Mouse (Mus musculus) thymus, postnatal 10 days (tissue): ENCODE measurements around the gene Zcchc13.

ENCODE experiments used
- DNase-seq, 2 experiments: peaks; one replicate each; pipeline ENCODE4 v3.0.0; 2021; ENCODE audit warnings: low spot score in 2 of 2

Zcchc13 gene

DNA sequence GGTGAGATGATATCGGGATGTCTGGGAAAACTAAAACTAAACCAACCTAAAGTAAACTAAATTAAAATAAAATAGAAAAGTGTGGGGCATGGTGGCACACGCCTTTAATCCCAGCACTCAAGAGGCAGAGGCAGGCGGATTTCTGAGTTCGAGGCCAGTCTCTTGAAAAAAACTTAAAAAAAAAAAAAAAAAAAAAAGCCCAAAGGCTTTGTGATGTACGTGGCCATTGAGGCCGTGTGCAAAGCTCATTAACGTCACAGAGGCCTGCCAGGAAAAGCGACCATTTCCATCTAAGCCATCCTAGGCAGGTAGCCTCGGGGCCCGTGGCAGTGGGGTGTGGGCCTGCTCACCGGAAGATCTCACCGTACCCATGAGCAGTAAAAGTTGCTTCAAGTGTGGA lies at the start of gene Zcchc13:
Gene Zcchc13 (plus strand): TSS at position 284 of the 400 bp plus-strand sequence.
- DNase-seq, result no peak

DNA sequence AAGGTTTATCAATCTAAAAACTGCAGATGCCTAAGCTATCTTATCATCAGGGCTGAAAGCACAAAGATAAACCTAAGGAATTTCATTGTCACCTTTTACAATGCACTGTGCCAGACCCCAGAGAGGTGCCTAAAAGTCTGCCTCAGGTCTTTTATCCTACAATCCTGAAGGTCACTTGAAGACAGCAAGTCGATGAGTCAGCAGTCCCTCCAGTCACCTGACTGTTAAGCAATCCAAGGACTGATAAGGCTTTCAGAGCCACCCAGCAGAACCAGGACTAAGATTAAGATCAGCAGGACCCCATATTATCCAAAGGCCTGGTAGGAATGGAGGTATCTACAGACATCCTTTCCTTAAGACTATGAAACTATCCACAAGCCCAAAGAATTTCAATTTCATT lies 46.1 kb upstream of the Zcchc13 start:
- no peak for DNase-seq

DNA sequence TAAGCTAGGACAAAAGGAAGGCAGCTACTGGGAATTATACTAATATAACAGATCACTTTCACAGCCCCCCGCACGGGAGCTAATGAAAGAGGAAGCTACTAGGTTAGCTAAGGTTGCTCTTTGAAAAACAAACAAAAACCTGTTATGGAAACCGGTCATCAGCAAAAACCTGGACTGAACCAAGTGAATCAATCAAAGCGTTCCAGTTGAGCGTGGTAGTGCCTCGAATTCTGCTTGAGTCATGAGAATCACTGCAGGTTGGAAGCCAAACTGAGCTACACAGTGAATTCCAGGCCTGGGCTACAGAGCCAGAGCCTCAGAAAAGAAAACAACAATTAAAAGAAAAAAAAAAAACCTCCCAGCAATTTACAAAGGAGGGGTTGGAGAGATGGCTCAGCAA lies 38.3 kb upstream of the Zcchc13 start:
- no peak for DNase-seq

DNA sequence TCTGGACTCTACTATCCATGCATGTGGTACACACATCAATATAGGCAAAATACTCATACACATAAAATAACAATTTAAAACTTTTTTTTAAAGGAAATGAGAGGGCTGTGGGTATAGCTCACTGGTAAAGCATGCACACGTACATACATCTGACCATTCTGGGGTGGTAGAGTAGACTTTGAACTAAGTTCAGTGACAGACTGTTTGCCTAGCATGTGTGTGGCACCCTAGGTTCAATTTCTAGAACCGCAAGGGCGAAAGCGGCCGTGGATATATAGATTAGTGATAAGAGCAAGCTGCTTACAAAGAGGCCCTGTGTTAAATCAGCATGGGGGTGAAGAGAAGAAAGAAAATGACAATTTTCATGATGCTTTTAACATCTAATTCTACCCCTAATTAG lies 27.8 kb upstream of the Zcchc13 start:
- DNase-seq, result no peak

DNA sequence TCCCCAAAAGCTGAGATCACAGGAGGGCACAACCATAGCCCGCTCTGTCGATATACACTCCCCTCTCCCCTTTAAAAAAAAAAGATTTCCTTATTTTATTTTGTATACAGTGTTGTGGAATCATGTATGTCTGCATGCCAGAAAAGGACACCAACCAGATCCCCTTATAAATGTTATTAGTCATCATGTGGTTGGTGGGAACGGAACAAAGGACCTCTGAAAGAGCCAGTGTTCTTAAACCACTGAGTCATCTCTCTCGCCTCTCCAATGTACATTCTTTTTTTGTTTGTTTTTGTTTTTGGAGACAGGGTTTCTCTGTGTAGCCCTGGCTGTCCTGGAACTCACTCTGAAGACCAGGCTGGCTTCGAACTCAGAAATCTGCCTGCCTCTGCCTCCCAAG lies 26.2 kb upstream of the Zcchc13 start:
- no peak for DNase-seq

DNA sequence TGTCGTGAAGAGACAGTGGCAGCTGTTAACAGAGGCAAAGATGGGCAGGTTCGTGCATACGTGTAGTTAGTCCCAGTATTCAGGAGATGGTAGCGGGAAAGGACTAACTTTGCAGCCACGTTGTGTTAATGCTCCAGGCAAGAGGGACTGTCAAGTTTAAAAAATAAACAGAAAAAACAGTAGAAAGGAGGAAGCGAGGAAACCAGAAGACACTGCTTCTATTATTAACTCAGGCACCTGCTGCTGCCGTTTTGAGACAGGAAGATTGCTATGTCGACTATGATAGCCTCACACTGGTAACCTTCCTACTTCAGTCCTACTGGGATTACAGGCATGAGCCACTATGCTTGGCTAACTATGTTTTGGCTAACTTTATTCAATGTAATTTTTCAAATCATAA lies 24.9 kb upstream of the Zcchc13 start:
- DNase-seq, result no peak

DNA sequence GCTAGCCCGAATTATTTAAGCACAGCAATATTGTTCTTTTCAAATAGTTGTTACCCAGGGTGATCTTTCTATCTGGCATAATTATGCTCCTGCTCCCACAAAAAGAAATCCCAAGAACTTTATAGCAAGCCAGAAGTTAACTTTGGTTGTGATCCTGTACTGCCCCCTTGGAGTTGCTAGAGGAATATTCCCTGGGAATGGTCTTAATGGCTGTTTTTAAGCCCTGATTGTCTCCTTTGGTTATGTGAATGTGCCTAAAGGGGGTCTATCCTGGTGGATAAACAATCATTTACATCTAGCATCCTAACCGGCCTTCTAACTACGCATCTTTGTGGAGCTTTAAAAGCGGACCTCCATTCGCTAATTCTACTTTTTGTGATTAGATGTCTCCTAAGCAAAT lies 20.0 kb upstream of the Zcchc13 start:
- no peak for DNase-seq

DNA sequence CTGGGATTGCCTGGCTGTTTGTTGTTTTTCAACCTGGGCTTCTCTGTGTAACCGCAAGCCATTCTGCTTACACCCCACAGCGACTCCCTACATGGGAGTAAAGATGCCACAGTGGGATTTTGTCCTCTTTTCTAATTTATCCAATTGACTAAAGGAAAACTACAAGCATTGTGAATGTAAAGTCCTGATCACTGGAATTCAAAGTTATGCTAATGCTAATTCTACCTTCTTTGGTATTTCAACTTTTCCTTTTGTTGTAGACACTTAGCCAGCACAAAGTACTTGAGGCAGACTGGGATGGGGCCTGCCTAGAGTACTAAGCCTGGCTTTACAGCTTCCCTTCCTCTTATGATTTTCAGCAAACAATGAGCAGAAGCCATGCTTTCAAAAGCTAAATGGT lies 18.9 kb upstream of the Zcchc13 start:
- no peak for DNase-seq

DNA sequence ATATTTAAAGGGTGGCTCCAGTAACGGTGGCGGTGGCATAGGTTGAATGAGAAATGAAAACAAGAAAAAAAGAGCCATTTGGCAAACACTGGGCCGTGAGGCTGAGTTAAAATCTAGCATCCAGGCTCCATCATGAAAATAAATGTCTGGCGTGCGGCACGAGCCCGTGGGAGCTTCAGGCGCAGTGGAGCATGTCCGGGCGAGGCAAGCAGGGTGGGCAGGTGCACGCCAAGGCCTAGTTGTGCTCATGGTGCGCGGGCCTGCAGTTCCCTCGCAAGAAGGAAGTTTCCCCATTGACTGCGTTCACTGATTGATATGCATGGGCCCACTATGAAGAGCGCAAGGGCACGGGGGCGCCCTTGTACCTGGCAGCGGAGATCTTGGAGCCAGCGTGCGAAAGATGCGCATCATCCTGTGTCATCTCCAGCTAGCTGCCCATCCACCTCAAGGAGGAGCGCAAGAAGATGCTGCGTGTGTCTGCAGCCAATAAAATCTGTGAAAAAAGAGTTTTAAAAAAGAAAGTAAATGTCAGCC lies 15.6 kb upstream of the Zcchc13 start:
- no peak for DNase-seq

DNA sequence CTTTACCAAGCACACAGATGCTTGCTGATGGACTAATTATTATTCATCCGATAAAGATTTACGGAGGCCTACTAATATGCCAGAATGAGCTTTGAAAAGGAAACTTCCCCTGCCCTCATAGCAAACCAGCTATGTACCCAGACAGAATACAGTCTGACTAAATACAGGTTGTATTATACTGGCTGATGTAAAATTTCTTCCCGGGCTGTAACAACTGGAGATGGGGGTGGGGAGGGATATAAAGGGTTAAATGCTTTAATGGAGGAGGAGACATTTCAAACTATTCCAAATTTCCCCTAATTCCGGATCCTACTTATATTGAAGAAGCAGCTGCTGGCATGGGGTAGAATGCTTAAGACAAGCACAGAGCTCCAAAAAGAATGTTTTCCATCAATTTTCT lies 14.9 kb upstream of the Zcchc13 start:
- DNase-seq, result no peak

DNA sequence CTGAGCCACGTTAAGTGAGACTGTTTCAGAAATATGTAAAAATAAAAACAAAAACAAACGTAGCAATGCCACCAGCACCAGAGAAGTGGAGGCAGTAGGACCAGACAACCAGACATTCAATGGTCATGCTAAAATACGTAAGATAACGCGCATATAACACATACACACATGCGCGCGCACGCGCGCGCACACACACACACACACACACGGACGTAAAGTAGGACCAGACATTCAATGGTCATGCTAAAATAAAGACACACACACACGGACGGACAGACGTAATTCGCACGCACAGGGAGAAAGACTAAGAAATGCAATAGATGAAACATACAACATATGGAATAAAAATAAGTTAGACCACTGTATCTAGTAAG lies 14.2 kb upstream of the Zcchc13 start:
- DNase-seq, result no peak

DNA sequence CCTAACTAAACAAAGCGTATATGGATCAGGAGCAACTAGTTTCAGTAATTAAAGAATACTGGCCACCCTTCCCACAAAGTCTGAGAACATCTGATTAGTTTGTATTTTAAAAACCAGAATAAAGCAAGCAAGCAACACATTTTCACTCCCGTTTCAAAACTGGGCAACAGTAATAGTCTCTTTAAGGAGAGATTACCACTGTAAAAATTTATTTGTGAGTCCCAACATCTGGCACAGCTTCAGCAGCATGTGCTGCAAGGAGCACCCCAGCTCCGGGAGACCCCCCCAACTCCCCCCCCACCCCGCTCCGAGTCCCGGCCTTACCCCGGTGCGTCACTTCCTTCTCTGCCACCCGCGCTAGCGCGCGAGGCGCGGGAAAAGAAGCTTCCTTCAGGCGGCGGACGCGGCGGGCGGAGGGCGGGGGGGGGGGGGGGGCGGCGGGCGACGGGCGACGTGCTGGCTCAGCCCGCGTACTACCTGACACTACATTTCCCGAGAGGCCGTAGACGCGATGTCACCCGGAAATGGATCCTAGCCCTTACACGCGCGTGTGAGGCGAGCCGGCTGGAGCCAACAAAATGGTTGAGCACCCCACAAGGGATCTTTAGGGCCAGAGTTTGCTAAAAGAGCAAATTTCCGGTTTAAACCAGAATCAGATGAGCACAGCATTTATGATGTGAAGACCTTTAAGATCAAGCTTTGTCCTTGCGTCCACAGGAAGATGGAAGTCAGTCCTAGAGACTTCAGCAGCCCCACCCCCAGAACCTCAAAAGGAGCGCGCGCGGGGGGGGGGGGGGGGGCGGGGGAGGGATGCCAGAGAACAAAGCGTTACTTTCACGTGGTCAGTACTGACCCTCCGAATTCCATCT lies 13.6 kb upstream of the Zcchc13 start:
- peak; percentile 63 to 82 for DNase-seq

DNA sequence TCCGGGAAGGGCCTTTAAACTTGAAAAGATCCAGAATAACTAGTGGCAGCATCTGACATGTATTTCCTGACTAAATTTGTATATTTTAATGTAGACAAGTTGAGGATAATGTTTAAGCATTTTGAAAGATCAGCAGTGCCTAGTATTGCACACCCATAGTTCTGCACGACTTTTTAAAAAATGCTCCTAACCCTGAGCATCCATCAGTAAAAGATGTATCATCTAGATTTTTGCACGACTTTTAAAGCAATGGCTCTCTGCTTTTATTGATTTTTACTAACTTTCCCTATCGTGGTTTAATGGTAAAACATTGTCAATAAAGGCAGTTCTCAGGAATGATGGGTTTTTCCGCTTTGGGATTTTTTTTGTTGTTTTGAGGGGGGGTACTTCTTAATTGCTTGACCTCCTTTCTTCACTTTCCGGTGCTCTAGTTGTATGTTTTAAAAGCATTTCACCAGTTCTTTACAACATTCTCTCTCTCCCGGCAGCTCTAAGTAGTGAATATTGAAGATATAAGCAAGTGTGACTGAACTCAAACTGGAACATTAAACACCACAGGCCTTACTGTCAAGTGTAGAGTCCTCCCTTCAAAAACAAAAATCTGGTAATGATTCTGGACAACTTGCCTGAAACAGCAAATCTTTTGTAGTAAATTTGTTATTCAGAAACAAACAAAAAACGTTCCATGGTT lies 12.8 kb upstream of the Zcchc13 start:
- DNase-seq, result no peak

DNA sequence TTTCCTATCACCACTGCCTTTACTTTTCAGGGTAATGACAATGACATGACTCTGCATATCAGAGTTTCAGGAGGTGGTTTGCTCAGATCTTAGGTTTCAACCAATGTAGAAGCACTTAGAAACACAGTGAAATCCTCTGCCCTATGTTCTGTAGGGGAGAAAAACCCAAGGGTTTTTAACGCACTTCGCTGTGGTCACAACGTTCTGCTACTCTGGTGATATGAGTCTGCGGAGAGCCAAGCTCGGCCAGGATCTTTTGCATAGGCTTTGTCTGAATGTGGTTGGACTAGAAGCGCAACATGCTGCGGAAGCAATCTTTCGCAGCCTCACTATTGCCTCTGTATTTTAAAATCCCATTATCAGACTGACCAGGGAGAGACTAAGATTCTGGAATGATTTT lies 8.6 kb upstream of the Zcchc13 start:
- DNase-seq, result no peak

DNA sequence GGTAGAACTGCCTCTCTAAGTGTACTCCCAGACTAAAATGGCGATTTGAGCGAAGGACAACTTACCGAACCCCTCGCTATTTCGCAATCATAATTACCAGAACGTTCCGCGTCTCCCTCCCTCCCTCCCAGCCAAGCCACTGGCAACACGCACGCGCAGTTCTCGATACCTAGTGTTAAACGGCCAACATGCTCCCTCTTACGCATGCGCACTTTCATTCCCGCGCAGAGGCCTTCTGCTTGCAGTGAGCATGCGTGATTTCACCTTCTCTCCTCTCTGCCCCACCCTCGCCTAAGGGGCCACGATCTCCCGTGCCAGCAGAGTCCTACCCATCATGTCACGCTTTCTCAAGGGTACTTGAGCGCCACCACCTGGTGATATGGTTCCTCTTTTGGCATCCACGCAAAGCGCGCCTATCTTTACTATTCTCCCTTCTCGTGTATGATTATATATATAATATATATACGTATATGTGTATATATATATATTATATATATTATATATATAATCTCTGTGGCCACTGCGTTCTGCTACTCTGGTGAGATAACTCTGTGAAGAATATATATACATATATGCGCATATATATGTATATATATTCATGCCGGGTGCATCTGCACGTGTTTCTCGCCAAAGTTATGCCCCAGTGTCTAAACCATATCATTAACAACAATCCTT lies 8.0 kb upstream of the Zcchc13 start:
- peak; percentile 86 to 96 for DNase-seq

DNA sequence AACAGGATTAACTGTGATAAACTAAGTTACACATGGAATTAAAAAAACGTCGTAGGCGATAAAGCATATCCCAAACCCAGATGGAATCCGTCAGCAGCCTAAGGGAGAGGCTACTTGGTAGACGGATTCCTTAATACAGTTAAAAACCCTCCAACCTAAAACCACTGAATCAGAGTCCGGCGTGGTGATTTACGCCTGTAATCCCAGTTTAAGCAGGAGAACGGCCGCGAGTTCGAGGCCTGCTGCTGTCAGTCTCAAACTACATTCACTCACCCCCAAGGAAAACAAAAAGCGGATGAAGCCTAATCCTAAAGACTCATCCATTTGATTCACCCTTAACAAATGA lies 7.5 kb upstream of the Zcchc13 start:
- DNase-seq, result no peak

DNA sequence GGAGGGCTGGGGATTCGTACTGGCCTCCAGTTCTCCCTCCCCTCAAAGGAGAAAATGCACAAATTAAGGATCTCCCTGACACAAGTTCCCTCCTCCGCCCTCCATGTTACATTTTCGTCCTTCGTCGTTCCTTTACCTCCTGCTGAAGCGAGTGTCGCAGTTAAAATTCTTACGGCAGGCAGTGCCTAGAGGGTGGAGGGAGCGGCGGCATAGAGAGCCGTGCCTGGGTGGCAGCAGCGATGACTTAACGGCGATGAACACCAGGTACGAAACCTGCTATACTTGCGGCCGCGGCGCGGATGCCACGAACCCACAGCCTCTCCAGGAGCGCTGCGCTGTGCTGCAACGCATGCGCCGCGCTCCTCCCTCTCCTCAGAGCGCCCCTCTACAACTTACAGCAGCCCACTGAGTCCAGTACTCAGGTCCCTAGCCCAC lies 7.0 kb upstream of the Zcchc13 start:
- DNase-seq, result peak; percentile 53 to 65

DNA sequence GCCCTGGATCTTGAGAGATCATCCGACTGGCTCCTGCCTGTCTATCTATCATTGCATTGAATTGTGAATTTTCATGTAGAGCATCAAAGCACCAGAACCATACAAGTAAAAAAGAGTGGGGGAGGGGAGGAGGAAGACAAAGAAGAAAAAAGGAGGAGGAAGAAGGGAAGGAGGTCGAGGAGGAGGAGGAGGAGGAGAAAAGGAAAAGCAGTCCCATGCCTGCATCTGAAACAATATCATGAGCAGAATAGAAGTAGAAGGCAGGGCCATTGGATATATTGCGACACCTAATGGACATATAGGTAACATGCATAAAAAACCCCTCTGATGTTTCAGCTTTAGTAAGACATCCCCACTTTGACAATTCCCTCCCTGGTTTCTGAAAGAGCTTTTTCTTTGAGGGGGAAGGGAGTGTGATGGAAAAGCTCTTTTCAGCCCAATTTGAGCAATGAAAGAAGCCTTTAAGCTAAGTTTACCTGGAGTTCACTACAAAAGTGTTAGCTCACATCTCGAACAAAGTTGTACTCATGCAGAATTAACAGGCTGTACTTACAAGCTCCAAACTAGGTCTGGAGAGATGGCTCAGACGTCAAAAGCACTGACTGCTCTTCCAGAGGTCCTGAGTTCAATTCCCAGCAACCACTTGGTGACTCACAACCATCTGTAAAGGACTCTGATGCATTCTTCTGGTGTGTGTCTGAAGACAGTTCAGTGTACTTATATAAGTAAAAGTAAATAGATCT lies 5.8 kb upstream of the Zcchc13 start:
- DNase-seq, result no peak

DNA sequence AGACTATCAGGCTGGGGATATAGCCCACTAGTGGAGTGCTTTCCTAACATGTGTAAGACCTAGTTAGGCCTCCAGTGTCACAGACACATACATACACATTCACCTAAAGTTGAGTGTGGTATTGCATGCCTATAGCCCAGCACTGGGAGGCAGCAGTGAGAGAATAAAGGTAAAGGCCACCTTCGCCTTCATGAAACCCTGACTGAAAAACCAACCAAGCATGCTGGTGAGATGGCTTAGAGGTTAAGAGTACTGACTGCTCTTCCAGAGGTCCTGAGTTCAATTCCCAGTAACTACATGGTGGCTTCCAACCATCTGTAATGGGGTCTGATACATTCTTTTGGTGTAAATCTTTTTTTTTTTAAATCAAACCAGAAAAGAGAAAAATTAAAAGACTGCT lies 1.5 kb upstream of the Zcchc13 start:
- no peak for DNase-seq

DNA sequence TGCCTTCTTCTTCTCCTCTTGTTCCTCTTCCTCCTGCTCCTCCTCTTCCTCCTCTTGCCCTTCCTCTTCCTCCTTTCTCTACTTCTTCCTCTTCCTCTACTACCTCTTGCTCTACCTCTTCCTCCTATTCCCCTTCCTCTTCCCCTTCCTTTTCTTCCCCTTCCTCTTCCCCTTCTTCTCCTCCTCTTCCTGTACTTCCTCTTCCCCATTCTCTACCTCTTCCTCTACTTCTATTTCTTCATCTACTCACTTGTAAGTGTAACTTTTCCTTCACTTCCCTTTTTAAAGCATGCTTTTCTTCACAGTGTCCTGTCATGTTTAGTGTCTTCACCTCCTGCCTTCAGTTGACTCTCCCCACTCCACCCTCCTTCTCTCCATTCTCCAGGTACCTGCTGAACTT lies 3.5 kb downstream of the Zcchc13 start:
- DNase-seq, result no peak

DNA sequence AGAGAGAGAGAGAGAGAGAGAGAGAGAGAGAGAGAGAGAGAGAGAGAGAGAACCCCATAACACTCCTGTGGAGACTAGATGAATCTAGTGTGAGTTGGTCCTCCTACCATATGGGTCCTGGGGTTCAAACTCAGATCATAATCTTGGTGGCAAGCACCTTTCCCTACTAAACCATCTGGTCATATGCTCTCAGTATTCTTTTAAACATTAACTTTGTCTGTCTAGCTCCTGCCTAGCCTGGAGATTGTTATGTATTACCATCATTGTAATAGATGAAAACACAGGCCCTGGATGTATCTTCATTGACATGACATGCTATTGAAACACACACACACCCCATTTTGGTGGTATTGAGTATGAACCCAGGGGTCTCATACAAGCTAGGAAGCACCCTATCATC lies 5.6 kb downstream of the Zcchc13 start:
- DNase-seq, result no peak

DNA sequence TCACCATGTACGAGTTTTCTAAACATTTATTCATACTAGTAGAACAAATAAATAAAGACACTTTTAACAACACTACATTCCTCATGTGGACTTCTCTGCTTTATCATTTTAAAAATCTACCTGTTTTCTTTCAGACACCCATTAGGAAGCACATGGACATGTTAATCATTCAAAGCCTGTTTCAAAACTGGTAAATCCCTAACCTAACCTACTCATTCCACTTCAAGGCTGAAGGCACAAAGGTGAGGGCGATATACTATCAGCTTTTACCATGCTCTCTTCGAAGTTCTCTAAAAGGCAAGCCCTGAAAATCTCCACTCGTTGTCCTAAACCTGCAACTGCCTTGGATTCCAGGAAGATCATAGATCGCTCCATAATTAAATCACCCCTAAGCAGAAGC lies 8.2 kb downstream of the Zcchc13 start:
- no peak for DNase-seq
